19 mouse cellular contexts compared by ENCODE assay signal in genomic region chr3:123336455-123336854, GRCm38 (mm10). TPM values are rescaled to one million over a fixed set of nuclear protein-coding genes. Genes with fewer than 3 reads are reported as not detected.
DNase-seq lines count a peak whose midpoint lies in the region; ATAC-seq and TF ChIP-seq lines count a peak whose summit lies in the region.
"Had no signal": no experiment of that assay in that cellular context is flagged by ENCODE, and none has a peak within 500 bp of the region (broad histone marks: within the 10 kb centered on the region; RNA-seq: fewer than 3 reads in every experiment).

No protein-coding gene starts in this region.

- peaks cover 13% of the 10 kb centered on the region; the same call in 1 of the 2 replicates for H3K36me3 ChIP-seq in intestine, embryonic 14.5 days (ENCODE audit: control insufficient read depth, insufficient read depth, low read length)
- H3K36me3 ChIP-seq in intestine, postnatal 0 days (ENCODE audit: control insufficient read depth, insufficient read depth), result peaks cover 20% of the 10 kb centered on the region
- H3K36me3 ChIP-seq in kidney, postnatal 0 days (ENCODE audit: insufficient read depth, low read length), result 0 out of 2 replicates have a peak, but pooled peaks cover 5% of the 10 kb centered on the region
- H3K36me3 ChIP-seq in kidney, adult 2 months (ENCODE audit: control insufficient read depth, insufficient read depth, low read length), result no peaks in the 10 kb centered on the region
- H3K36me3 ChIP-seq in stomach, embryonic 14.5 days (ENCODE audit: control insufficient read depth, insufficient read depth, low read length), result peaks cover 9% of the 10 kb centered on the region; the same call in 1 of the 2 replicates
- 0 out of 2 replicates have a peak, but pooled peaks cover 3% of the 10 kb centered on the region for H3K36me3 ChIP-seq in stomach, postnatal 0 days (ENCODE audit: control insufficient read depth, insufficient read depth, low read length)
- peaks cover 23% of the 10 kb centered on the region for H3K36me3 ChIP-seq in heart, embryonic 10.5 days
- H3K36me3 ChIP-seq: embryonic facial prominence, embryonic 10.5 days; hindbrain, embryonic 12.5 days had no signal

- no peak for DNase-seq in intestine, embryonic 14.5 days (ENCODE audit: low spot score)
- peak; percentile 76 for DNase-seq in kidney, postnatal 0 days (ENCODE audit: low spot score)
- DNase-seq in kidney, adult 2 months, result no peak
- DNase-seq in stomach, postnatal 0 days (ENCODE audit: low spot score), result no peak
- DNase-seq in heart, embryonic 10.5 days (ENCODE audit: low spot score), result no peak
- DNase-seq: adrenal gland, adult 2 months; adrenal gland, postnatal 25 days; cerebellum, adult 2 months; cerebellum, postnatal 10 days; forebrain, postnatal 0 days; gastrocnemius, postnatal 14 days; heart, postnatal 4 days had no signal

- no peak overlapping the region for H3K4me2 ChIP-seq in intestine, embryonic 14.5 days (ENCODE audit: low read length)
- no peak overlapping the region for H3K4me2 ChIP-seq in intestine, postnatal 0 days (replicated peaks; ENCODE audit: low read depth)
- H3K4me2 ChIP-seq in kidney, postnatal 0 days (ENCODE audit: low read length), result no peak overlapping the region
- H3K4me2 ChIP-seq in stomach, embryonic 14.5 days (replicated peaks; ENCODE audit: low read depth, low read length), result no peak overlapping the region
- H3K4me2 ChIP-seq in stomach, postnatal 0 days (replicated peaks; ENCODE audit: low read depth), result no peak overlapping the region
- H3K4me2 ChIP-seq: forebrain, embryonic 13.5 days; heart, embryonic 13.5 days; hindbrain, embryonic 12.5 days had no signal

- H3K4me1 ChIP-seq in intestine, embryonic 14.5 days (replicated peaks; ENCODE audit: control insufficient read depth, insufficient read depth, low read length), result peaks cover 62% of the 10 kb centered on the region
- H3K4me1 ChIP-seq in intestine, postnatal 0 days (replicated peaks; ENCODE audit: control insufficient read depth, insufficient read depth, low read length), result peaks cover 13% of the 10 kb centered on the region; the same call in 1 of the 2 replicates
- H3K4me1 ChIP-seq in kidney, postnatal 0 days (replicated peaks; ENCODE audit: insufficient read depth, low read length), result 0 out of 2 replicates have a peak, but pooled peaks cover 3% of the 10 kb centered on the region
- no peaks in the 10 kb centered on the region for H3K4me1 ChIP-seq in kidney, adult 2 months (ENCODE audit: control insufficient read depth, insufficient read depth, low read length)
- peaks cover 43% of the 10 kb centered on the region for H3K4me1 ChIP-seq in stomach, embryonic 14.5 days (ENCODE audit: control insufficient read depth, insufficient read depth, low read length)
- peaks cover 5% of the 10 kb centered on the region; the same call in 1 of the 2 replicates for H3K4me1 ChIP-seq in stomach, postnatal 0 days (replicated peaks; ENCODE audit: control insufficient read depth, insufficient read depth)
- H3K4me1 ChIP-seq in heart, embryonic 10.5 days, result peaks cover 27% of the 10 kb centered on the region
- H3K4me1 ChIP-seq: forebrain, embryonic 13.5 days had no signal

- no peak for ATAC-seq in intestine, embryonic 14.5 days (replicated peaks; ENCODE audit: low FRiP score, low TSS enrichment, low read depth)
- no peak for ATAC-seq in intestine, postnatal 0 days
- no peak for ATAC-seq in kidney, postnatal 0 days (replicated peaks; ENCODE audit: low FRiP score, low read depth)
- ATAC-seq in stomach, embryonic 14.5 days (ENCODE audit: insufficient number of reproducible peaks, insufficient read depth, low FRiP score, low read depth), result no peak
- ATAC-seq in stomach, postnatal 0 days (ENCODE audit: low FRiP score, low TSS enrichment), result no peak
- ATAC-seq: forebrain, embryonic 13.5 days; forebrain, postnatal 0 days had no signal

- H3K9me3 ChIP-seq in intestine, embryonic 14.5 days (ENCODE audit: control insufficient read depth, low read length), result no peaks in the 10 kb centered on the region
- no peaks in the 10 kb centered on the region for H3K9me3 ChIP-seq in intestine, postnatal 0 days (ENCODE audit: control insufficient read depth)
- no peaks in the 10 kb centered on the region for H3K9me3 ChIP-seq in kidney, postnatal 0 days (replicated peaks; ENCODE audit: low read length)
- no peaks in the 10 kb centered on the region for H3K9me3 ChIP-seq in stomach, embryonic 14.5 days (ENCODE audit: control insufficient read depth, low read depth, low read length)
- H3K9me3 ChIP-seq in stomach, postnatal 0 days (ENCODE audit: control insufficient read depth, low read length), result no peaks in the 10 kb centered on the region
- H3K9me3 ChIP-seq in heart, embryonic 10.5 days, result no peaks in the 10 kb centered on the region
- H3K9me3 ChIP-seq: embryonic facial prominence, embryonic 10.5 days; forebrain, embryonic 13.5 days; heart, embryonic 13.5 days; hindbrain, embryonic 12.5 days had no signal

- H3K4me3 ChIP-seq in intestine, embryonic 14.5 days (ENCODE audit: low read depth, low read length), result no peak overlapping the region
- no peak overlapping the region for H3K4me3 ChIP-seq in intestine, postnatal 0 days (ENCODE audit: low read depth, low read length)
- no peak overlapping the region for H3K4me3 ChIP-seq in kidney, postnatal 0 days (replicated peaks; ENCODE audit: low read depth, low read length)
- H3K4me3 ChIP-seq in kidney, adult 2 months (ENCODE audit: insufficient read depth, low read depth, low read length), result no peak overlapping the region
- H3K4me3 ChIP-seq in stomach, embryonic 14.5 days (ENCODE audit: low read depth, low read length), result no peak overlapping the region
- no peak overlapping the region for H3K4me3 ChIP-seq in stomach, postnatal 0 days (ENCODE audit: low read depth, low read length)
- no peak overlapping the region for H3K4me3 ChIP-seq in heart, embryonic 10.5 days
- H3K4me3 ChIP-seq: embryonic facial prominence, embryonic 10.5 days; forebrain, embryonic 13.5 days; heart, embryonic 13.5 days; hindbrain, embryonic 12.5 days had no signal

- TF ChIP-seq CTCF in intestine, postnatal 0 days (IDR thresholded peaks at IDR 0.05; ENCODE audit: low read depth), result no peak
- no peak for TF ChIP-seq CTCF in kidney, postnatal 0 days (IDR thresholded peaks at IDR 0.05; ENCODE audit: low read depth)
- no peak for TF ChIP-seq CTCF in kidney, adult 2 months (conservative IDR thresholded peaks at IDR 0.05; ENCODE audit: insufficient read depth, insufficient read length, low read depth, low read length)
- TF ChIP-seq CTCF in stomach, postnatal 0 days (IDR thresholded peaks at IDR 0.05; ENCODE audit: low read depth), result no peak

- TF ChIP-seq POLR2A in kidney, adult 2 months (IDR thresholded peaks at IDR 0.05; ENCODE audit: low read depth, low read length), result no peak

- WGBS in intestine, embryonic 14.5 days, result 38% methylated on average over 7 of the region's 7 CpGs
- 58% methylated on average over 7 of the region's 7 CpGs for WGBS in intestine, postnatal 0 days
- WGBS in kidney, postnatal 0 days, result 25% methylated on average over 7 of the region's 7 CpGs
- 63% methylated on average over 7 of the region's 7 CpGs for WGBS in kidney, adult 2 months
- 26% methylated on average over 7 of the region's 7 CpGs for WGBS in stomach, embryonic 14.5 days
- WGBS in stomach, postnatal 0 days, result 48% methylated on average over 7 of the region's 7 CpGs
- 87% methylated on average over 7 of the region's 7 CpGs for WGBS in heart, embryonic 10.5 days

- no peak overlapping the region for H3K9ac ChIP-seq in intestine, embryonic 14.5 days (ENCODE audit: low read length)
- no peak overlapping the region for H3K9ac ChIP-seq in intestine, postnatal 0 days (ENCODE audit: low read depth, low read length)
- no peak overlapping the region for H3K9ac ChIP-seq in kidney, postnatal 0 days (ENCODE audit: low read depth, low read length)
- no peak overlapping the region for H3K9ac ChIP-seq in stomach, embryonic 14.5 days (replicated peaks; ENCODE audit: low read depth, low read length)
- no peak overlapping the region for H3K9ac ChIP-seq in stomach, postnatal 0 days (ENCODE audit: low read length)
- H3K9ac ChIP-seq: forebrain, embryonic 13.5 days; forebrain, postnatal 0 days; heart, embryonic 13.5 days; hindbrain, embryonic 12.5 days had no signal

- no peaks in the 10 kb centered on the region for H3K27me3 ChIP-seq in intestine, embryonic 14.5 days (replicated peaks; ENCODE audit: control insufficient read depth, insufficient read depth, low read length)
- H3K27me3 ChIP-seq in intestine, postnatal 0 days (replicated peaks; ENCODE audit: control insufficient read depth, insufficient read depth, low read length), result no peaks in the 10 kb centered on the region
- H3K27me3 ChIP-seq in kidney, postnatal 0 days (ENCODE audit: insufficient read depth, low read length), result no peaks in the 10 kb centered on the region
- H3K27me3 ChIP-seq in kidney, adult 2 months (replicated peaks; ENCODE audit: control insufficient read depth, insufficient read depth, low read length), result no peaks in the 10 kb centered on the region
- H3K27me3 ChIP-seq in stomach, embryonic 14.5 days (ENCODE audit: control insufficient read depth, insufficient read depth, low read length), result no peaks in the 10 kb centered on the region
- H3K27me3 ChIP-seq in stomach, postnatal 0 days (ENCODE audit: control insufficient read depth, insufficient read depth, low read length), result no peaks in the 10 kb centered on the region
- no peaks in the 10 kb centered on the region for H3K27me3 ChIP-seq in heart, embryonic 10.5 days (ENCODE audit: insufficient read depth, poor library complexity, severe bottlenecking)
- H3K27me3 ChIP-seq: CH12.LX; forebrain, embryonic 13.5 days; heart, embryonic 13.5 days; hindbrain, embryonic 12.5 days had no signal

- peak overlapping the region; percentile 93 for H3K27ac ChIP-seq in intestine, embryonic 14.5 days (ENCODE audit: low read depth)
- no peak overlapping the region for H3K27ac ChIP-seq in intestine, postnatal 0 days (ENCODE audit: low read depth, low read length)
- 0 out of 2 replicates have a peak overlapping the region, but pooled peaks have one; percentile 19 for H3K27ac ChIP-seq in kidney, postnatal 0 days
- no peak overlapping the region for H3K27ac ChIP-seq in kidney, adult 2 months (ENCODE audit: insufficient read depth, low read depth, low read length)
- peak overlapping the region; percentile 89 for H3K27ac ChIP-seq in stomach, embryonic 14.5 days (ENCODE audit: low read length)
- no peak overlapping the region for H3K27ac ChIP-seq in stomach, postnatal 0 days (replicated peaks)
- no peak overlapping the region for H3K27ac ChIP-seq in heart, embryonic 10.5 days
- H3K27ac ChIP-seq: embryonic facial prominence, embryonic 10.5 days; forebrain, embryonic 13.5 days; hindbrain, embryonic 12.5 days had no signal

- TF ChIP-seq EP300 in stomach, postnatal 0 days (optimal IDR thresholded peaks at IDR 0.05), result no peak

RNA-seq across cellular contexts. Expression of gene Mettl14, which starts 49.5 kb away (rescaled TPM):
- 20.6 and 22.8 TPM in 2 replicates for polyA plus RNA-seq in intestine, embryonic 14.5 days (2014; fragmentation: Nextera tagmentation; extraction: Ambion mirVana)
- 11.1 and 11.7 TPM in 2 replicates for polyA plus RNA-seq in intestine, postnatal 0 days (2015; fragmentation: Nextera tagmentation; extraction: Ambion mirVana)
- 21.5 and 23.2 TPM in 2 replicates for polyA plus RNA-seq in kidney, postnatal 0 days (2015; fragmentation: Nextera tagmentation; extraction: Ambion mirVana)
- 3.4 and 4.1 TPM in 2 replicates for polyA plus RNA-seq in kidney, adult 2 months (2012; rRNA removed)
- polyA plus RNA-seq in stomach, embryonic 14.5 days (2014; fragmentation: Nextera tagmentation; extraction: Ambion mirVana), result 21.3 and 22.0 TPM in 2 replicates
- polyA plus RNA-seq in stomach, postnatal 0 days (2015; fragmentation: Nextera tagmentation; extraction: Ambion mirVana), result 10.5 and 11.3 TPM in 2 replicates
- 22.6 and 23.5 TPM in 2 replicates for polyA plus RNA-seq in heart, embryonic 10.5 days (2016; fragmentation: Nextera tagmentation; extraction: Ambion mirVana)

Comparison
In these comparisons a context has a peak if more than half of its experiments do, and no peak if none do; other contexts are left out.
1. H3K27ac ChIP-seq: peak in intestine, embryonic 14.5 days (single experiment), kidney, postnatal 0 days (single experiment) and stomach, embryonic 14.5 days (single experiment); none in intestine, postnatal 0 days (single experiment), kidney, adult 2 months (single experiment), stomach, postnatal 0 days (single experiment) and heart, embryonic 10.5 days (single experiment).